Mouse (Mus musculus) embryonic facial prominence, embryonic 14.5 days (tissue): ENCODE data around the gene Adh4. TPM values are rescaled to one million over a fixed set of nuclear protein-coding genes. Genes with fewer than 3 reads are reported as not detected.

ENCODE experiments used
- ATAC-seq: fragments of 200-750 bp; cut with Nextera tagmentation; 2 replicates; pipeline ENCODE4 v1.8.0; 2017; ENCODE audit warnings: low read depth, moderate number of reproducible peaks, moderate TSS enrichment
- DNase-seq: peaks from one replicate; pipeline ENCODE4 v3.0.0-alpha.2; 2015; ENCODE audit warnings: low spot score
- H3K27ac ChIP-seq: fragments of 300-500 bp; sonication (generic); replicated peaks from 2 replicates; pipeline ENCODE4 v1.5.1; 2014; ENCODE audit warnings: low read depth, mild to moderate bottlenecking, low read length, moderate library complexity
- H3K27me3 ChIP-seq: fragments of 300-500 bp; sonication (generic); replicated peaks from 2 replicates; pipeline ENCODE4 v1.6.1; 2014; ENCODE audit warnings: low read length; ENCODE audit not compliant: control insufficient read depth, insufficient read depth
- H3K36me3 ChIP-seq: fragments of 300-500 bp; sonication (generic); 2 replicates; pipeline ENCODE4 v1.6.1; 2014; ENCODE audit warnings: low read length, mixed read lengths; ENCODE audit not compliant: control insufficient read depth, insufficient read depth
- H3K4me1 ChIP-seq: fragments of 300-500 bp; sonication (generic); 2 replicates; pipeline ENCODE4 v1.6.1; 2014; ENCODE audit warnings: antibody characterized with exemption, low read length; ENCODE audit not compliant: control insufficient read depth, insufficient read depth
- H3K4me2 ChIP-seq: fragments of 300-500 bp; sonication (generic); 2 replicates; pipeline ENCODE4 v1.6.1; 2014; ENCODE audit warnings: low read depth, mild to moderate bottlenecking, low read length, moderate library complexity, mixed read lengths
- H3K4me3 ChIP-seq: fragments of 300-500 bp; sonication (generic); 2 replicates; pipeline ENCODE4 v1.5.1; 2014; ENCODE audit warnings: low read depth, mild to moderate bottlenecking, low read length
- H3K9ac ChIP-seq: fragments of 300-500 bp; sonication (generic); 2 replicates; pipeline ENCODE4 v1.6.1; 2014; ENCODE audit warnings: low read depth, mild to moderate bottlenecking, low read length, moderate library complexity, mixed read lengths
- H3K9me3 ChIP-seq: fragments of 300-500 bp; sonication (generic); 2 replicates; pipeline ENCODE4 v1.6.1; 2016; ENCODE audit warnings: low read length; ENCODE audit not compliant: control insufficient read depth
- WGBS: fragments of 180-500 bp; shearing (Covaris S2); extraction: QIAGEN DNeasy Blood & Tissue Kit; methylation state at CpG from one replicate; pipeline ENCODE4 v1.1.7; 2014; 5-methylcytosine and 5-hydroxymethylcytosine counted together
- polyA plus RNA-seq: library from polyadenylated mRNA; unstranded; fragments of >200 nt; fragmentation: Nextera tagmentation; extraction: Ambion mirVana; gene quantifications from 2 replicates; pipeline ENCODE4 v1.2.1, GENCODE M21; 2014

Gene Adh4
- polyA plus RNA-seq, 1 experiment from 2014 or later, result not detected

DNA sequence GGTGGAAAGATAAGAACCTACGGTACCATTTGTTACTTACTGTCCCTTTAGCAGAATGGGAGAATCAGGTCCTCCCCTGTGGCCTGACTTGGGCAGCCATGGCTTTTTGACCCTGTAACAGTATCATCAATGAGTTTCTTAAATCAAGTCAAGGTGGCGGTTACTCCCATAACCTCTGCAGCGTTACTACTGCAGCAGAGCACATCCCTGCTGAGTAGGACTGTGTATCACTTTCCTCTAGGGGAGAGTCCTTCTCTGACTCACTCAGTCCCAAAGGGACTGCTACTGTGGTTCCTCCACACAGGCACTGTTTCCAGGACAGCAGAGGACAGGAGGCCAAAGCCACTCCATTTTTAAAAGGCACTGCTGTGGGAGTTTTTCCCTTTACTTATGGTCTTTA is 55.8 kb downstream of the Adh4 start:
- no peaks in the 10 kb centered on the region for H3K4me1 ChIP-seq
- H3K4me2 ChIP-seq, result no peak overlapping the region
- DNase-seq, result no peak
- H3K4me3 ChIP-seq, result no peak overlapping the region
- H3K36me3 ChIP-seq, result peaks cover 78% of the 10 kb centered on the region
- H3K27me3 ChIP-seq, result no peaks in the 10 kb centered on the region
- WGBS, result 78% methylated on average over 3 of the region's 3 CpGs
- ATAC-seq, result no peak
- H3K9me3 ChIP-seq, result no peaks in the 10 kb centered on the region
- no peak overlapping the region for H3K9ac ChIP-seq
- H3K27ac ChIP-seq, result no peak overlapping the region

DNA sequence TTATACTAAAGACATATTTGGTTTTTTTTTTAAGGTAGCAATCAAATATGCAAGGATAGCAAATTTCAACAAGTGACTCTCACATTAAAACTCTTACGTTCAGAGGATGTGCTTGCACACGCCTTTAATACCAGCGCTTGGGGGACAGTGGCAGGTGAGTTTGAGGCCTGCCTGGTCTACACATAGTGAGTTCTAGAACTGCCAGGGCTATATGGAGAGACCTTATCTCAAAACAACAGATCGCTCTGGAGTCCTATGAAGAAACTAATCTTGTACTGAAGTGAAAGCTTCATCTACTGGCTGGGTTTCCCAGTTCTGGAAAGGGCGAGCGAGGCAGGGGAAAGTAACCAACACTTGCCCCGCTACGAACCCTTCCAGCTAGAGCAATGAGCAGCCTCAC is 64.2 kb downstream of the Adh4 start:
- WGBS, result 94% methylated on average over 8 of the region's 8 CpGs
- Histone ChIP-seq H3K4me2 (no peak overlapping the region), H3K9ac (no peak overlapping the region), H3K36me3 (peaks cover 57% of the 10 kb centered on the region), H3K27ac (no peak overlapping the region), H3K27me3 (no peaks in the 10 kb centered on the region), H3K4me1 (no peaks in the 10 kb centered on the region), H3K4me3 (no peak overlapping the region), H3K9me3 (no peaks in the 10 kb centered on the region)
- ATAC-seq (no peak), DNase-seq (no peak)

Other genes with a start within 250 kb of the Adh4 start
- 0.21 TPM in 1 of 2 replicates, not detected in the other for gene 4930579F01Rik, start 221.6 kb upstream of the Adh4 start, polyA plus RNA-seq
- gene Adh7, start 197.7 kb upstream of the Adh4 start, polyA plus RNA-seq, result 4.8 and 5.2 TPM in 2 replicates
- gene Adh1, start 154.5 kb upstream of the Adh4 start, polyA plus RNA-seq, result 24.2 and 25.6 TPM in 2 replicates
- gene Adh6a, start 102.2 kb upstream of the Adh4 start, polyA plus RNA-seq, result 0.17 TPM in 1 of 2 replicates, not detected in the other
- 0.51 and 0.90 TPM in 2 replicates for gene Adh6b, start 73.7 kb upstream of the Adh4 start, polyA plus RNA-seq
- 169 and 181 TPM in 2 replicates for gene Adh5, start 27.6 kb downstream of the Adh4 start, polyA plus RNA-seq
- gene Metap1, start 74.0 kb downstream of the Adh4 start, polyA plus RNA-seq, result 45.8 and 46.4 TPM in 2 replicates
- 333 and 352 TPM in 2 replicates for gene Eif4e, start 110.7 kb downstream of the Adh4 start, polyA plus RNA-seq